Mouse (Mus musculus): ENCODE data around the gene Blm.

DNA sequence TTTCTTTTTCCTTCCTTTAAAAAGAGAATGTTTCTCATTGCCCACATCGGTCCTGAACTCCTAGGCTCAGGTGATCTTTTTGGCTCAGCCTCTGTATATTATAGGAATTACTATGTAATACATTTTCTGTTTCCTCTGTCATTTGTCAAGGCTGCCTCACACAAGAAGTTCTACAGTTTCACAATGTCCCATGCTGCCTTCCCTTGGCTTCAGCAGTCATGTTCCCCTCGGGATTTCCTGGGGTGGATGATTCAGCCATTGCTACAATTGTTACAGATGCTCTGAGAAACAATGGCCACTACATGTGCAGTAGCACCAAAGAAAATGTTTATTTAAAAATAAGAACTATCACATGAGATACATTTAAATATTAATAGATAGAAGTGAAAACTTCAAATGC is 80.1 kb downstream of the Blm start:
- TF ChIP-seq CTCF (IDR thresholded peaks at IDR 0.05; ENCODE audit: insufficient read depth, low read length), result no peak
- TF ChIP-seq POLR2A (IDR thresholded peaks at IDR 0.05; ENCODE audit: borderline replicate concordance, extremely low read depth, low read depth, low read length), result no peak

All from lung, adult 2 months (tissue).